Mouse (Mus musculus) lung, postnatal 4 days (tissue): ENCODE measurements around the gene Opn1sw.

Experiments
- DNase-seq, 2 experiments: peaks; one replicate each; pipeline ENCODE4 v3.0.0; 2021

The Opn1sw gene

GRCm38 (mm10) chr6:29326961-29327360, 61.3 kb downstream of the Opn1sw start:
- no peak for DNase-seq
